Mouse (Mus musculus): ENCODE results near the gene Ssh1.

Gene Ssh1

GRCm38 (mm10) chr5:113888186-113888795, 105.4 kb downstream of the Ssh1 start:
- no peak for DNase-seq (ENCODE audit: low spot score)

- no peak for DNase-seq (ENCODE audit: low spot score)
Measured at GRCm38 (mm10) chr5:113887132-113887531, 106.6 kb downstream of the Ssh1 start.
